Mouse (Mus musculus): ENCODE results near the gene Olfr1388. TPM values are rescaled to one million over a fixed set of nuclear protein-coding genes. Genes with fewer than 3 reads are reported as not detected.
"Not testable (repeated sequence)": the region's sequence is repeated elsewhere in the genome, so short reads cannot be mapped to it uniquely, and the experiment has no call there.

The Olfr1388 gene
- total RNA-seq (2014; fragmentation: Nextera tagmentation) (not detected in 2 replicates), total RNA-seq (2017) (0.09 and 0.21 TPM in 2 replicates)

GRCm38 (mm10) chr11:49436411-49436810, at the start of gene Olfr1388:
Gene Olfr1388, plus strand, starts transcription at chr11:49436624.
- ATAC-seq (replicated peaks; ENCODE audit: poor library complexity, severe bottlenecking) = no peak

- ATAC-seq (replicated peaks; ENCODE audit: poor library complexity, severe bottlenecking) = not testable (repeated sequence)
Measured at GRCm38 (mm10) chr11:49392707-49393106, 43.7 kb upstream of the Olfr1388 start.

- no peak for ATAC-seq (replicated peaks; ENCODE audit: poor library complexity, severe bottlenecking)
Measured at GRCm38 (mm10) chr11:49406784-49407183, 29.6 kb upstream of the Olfr1388 start.

- ATAC-seq (replicated peaks; ENCODE audit: poor library complexity, severe bottlenecking) = peak; percentile 56; the same call in 1 of the 2 replicates
Measured at GRCm38 (mm10) chr11:49410540-49410939, 25.9 kb upstream of the Olfr1388 start.

GRCm38 (mm10) chr11:49422767-49423166, 13.7 kb upstream of the Olfr1388 start, which contains the start of gene Olfr1389:
Gene Olfr1389, plus strand, starts transcription at chr11:49423067.
- ATAC-seq (replicated peaks; ENCODE audit: poor library complexity, severe bottlenecking) = no peak

- ATAC-seq (replicated peaks; ENCODE audit: poor library complexity, severe bottlenecking) = peak; percentile 93
Measured at GRCm38 (mm10) chr11:49425257-49425927, 11.0 kb upstream of the Olfr1388 start.

- no peak for ATAC-seq (replicated peaks; ENCODE audit: poor library complexity, severe bottlenecking)
Measured at GRCm38 (mm10) chr11:49429641-49430040, 6.8 kb upstream of the Olfr1388 start.

- ATAC-seq (replicated peaks; ENCODE audit: poor library complexity, severe bottlenecking) = no peak
Measured at GRCm38 (mm10) chr11:49455043-49455442, 18.6 kb downstream of the Olfr1388 start, which contains the start of gene Olfr1387. Gene Olfr1387, plus strand, starts transcription at chr11:49455343.

- ATAC-seq (replicated peaks; ENCODE audit: poor library complexity, severe bottlenecking) = not testable (repeated sequence)
Measured at GRCm38 (mm10) chr11:49464746-49465145, 28.3 kb downstream of the Olfr1388 start, which contains the start of gene Olfr1386. Gene Olfr1386, plus strand, starts transcription at chr11:49465046.

GRCm38 (mm10) chr11:49485973-49486372, 49.5 kb downstream of the Olfr1388 start:
- ATAC-seq (replicated peaks; ENCODE audit: poor library complexity, severe bottlenecking) = no peak

GRCm38 (mm10) chr11:49488770-49489169, 52.3 kb downstream of the Olfr1388 start, which contains the start of gene Olfr1385:
Gene Olfr1385, plus strand, starts transcription at chr11:49489070.
- not testable (repeated sequence) for ATAC-seq (replicated peaks; ENCODE audit: poor library complexity, severe bottlenecking)

Other genes with a start within 250 kb of the Olfr1388 start
- 3.8 and 4.1 TPM in 2 replicates for gene Btnl9, start 249.5 kb upstream of the Olfr1388 start, total RNA-seq (2014; fragmentation: Nextera tagmentation)
- 5.3 and 7.6 TPM in 2 replicates for gene Btnl9, start 249.5 kb upstream of the Olfr1388 start, total RNA-seq (2017)
- gene Zfp62, start 233.3 kb upstream of the Olfr1388 start, total RNA-seq (2014; fragmentation: Nextera tagmentation) = 46.4 and 46.5 TPM in 2 replicates
- gene Zfp62, start 233.3 kb upstream of the Olfr1388 start, total RNA-seq (2017) = 62.2 and 88.5 TPM in 2 replicates
- 44.1 and 74.5 TPM in 2 replicates for gene Mgat1, start 192.4 kb upstream of the Olfr1388 start, total RNA-seq (2014; fragmentation: Nextera tagmentation)
- 51.6 and 59.4 TPM in 2 replicates for gene Mgat1, start 192.4 kb upstream of the Olfr1388 start, total RNA-seq (2017)
- gene Olfr1393, start 158.3 kb upstream of the Olfr1388 start, total RNA-seq (2014; fragmentation: Nextera tagmentation) = not detected in 2 replicates
- not detected in 2 replicates for gene Olfr1393, start 158.3 kb upstream of the Olfr1388 start, total RNA-seq (2017)
- gene Olfr1392, start 151.3 kb upstream of the Olfr1388 start, total RNA-seq (2014; fragmentation: Nextera tagmentation) = not detected in 2 replicates
- gene Olfr1392, start 151.3 kb upstream of the Olfr1388 start, total RNA-seq (2017) = not detected in 2 replicates
- gene Olfr10, start 131.9 kb upstream of the Olfr1388 start, total RNA-seq (2014; fragmentation: Nextera tagmentation) = not detected in 2 replicates
- not detected in 2 replicates for gene Olfr10, start 131.9 kb upstream of the Olfr1388 start, total RNA-seq (2017)
- gene Olfr1391, start 113.9 kb upstream of the Olfr1388 start, total RNA-seq (2014; fragmentation: Nextera tagmentation) = not detected in 2 replicates
- gene Olfr1391, start 113.9 kb upstream of the Olfr1388 start, total RNA-seq (2017) = not detected in 2 replicates
- not detected in 2 replicates for gene Olfr1390, start 101.4 kb upstream of the Olfr1388 start, total RNA-seq (2014; fragmentation: Nextera tagmentation)
- gene Olfr1390, start 101.4 kb upstream of the Olfr1388 start, total RNA-seq (2017) = not detected in 2 replicates
- gene Olfr1389, start 13.6 kb upstream of the Olfr1388 start, total RNA-seq (2014; fragmentation: Nextera tagmentation) = not detected in 2 replicates
- gene Olfr1389, start 13.6 kb upstream of the Olfr1388 start, total RNA-seq (2017) = not detected in 2 replicates
- gene Olfr1387, start 18.7 kb downstream of the Olfr1388 start, total RNA-seq (2014; fragmentation: Nextera tagmentation) = not detected in 2 replicates
- not detected in 2 replicates for gene Olfr1387, start 18.7 kb downstream of the Olfr1388 start, total RNA-seq (2017)
- not detected in 2 replicates for gene Olfr1386, start 28.4 kb downstream of the Olfr1388 start, total RNA-seq (2014; fragmentation: Nextera tagmentation)
- gene Olfr1386, start 28.4 kb downstream of the Olfr1388 start, total RNA-seq (2017) = not detected in 2 replicates
- gene Olfr1385, start 52.4 kb downstream of the Olfr1388 start, total RNA-seq (2014; fragmentation: Nextera tagmentation) = not detected in 2 replicates
- gene Olfr1385, start 52.4 kb downstream of the Olfr1388 start, total RNA-seq (2017) = not detected in 2 replicates
- not detected in 2 replicates for gene Olfr1384, start 70.1 kb downstream of the Olfr1388 start, total RNA-seq (2014; fragmentation: Nextera tagmentation)
- gene Olfr1384, start 70.1 kb downstream of the Olfr1388 start, total RNA-seq (2017) = not detected in 2 replicates
- gene Olfr1383, start 83.0 kb downstream of the Olfr1388 start, total RNA-seq (2014; fragmentation: Nextera tagmentation) = not detected in 2 replicates
- gene Olfr1383, start 83.0 kb downstream of the Olfr1388 start, total RNA-seq (2017) = not detected in 2 replicates
- not detected in 2 replicates for gene Olfr1382, start 91.6 kb downstream of the Olfr1388 start, total RNA-seq (2014; fragmentation: Nextera tagmentation)
- not detected in 2 replicates for gene Olfr1382, start 91.6 kb downstream of the Olfr1388 start, total RNA-seq (2017)
- not detected in 2 replicates for gene Olfr1381, start 106.8 kb downstream of the Olfr1388 start, total RNA-seq (2014; fragmentation: Nextera tagmentation)
- not detected in 2 replicates for gene Olfr1381, start 106.8 kb downstream of the Olfr1388 start, total RNA-seq (2017)
- not detected in 2 replicates for gene Olfr1380, start 120.3 kb downstream of the Olfr1388 start, total RNA-seq (2014; fragmentation: Nextera tagmentation)
- gene Olfr1380, start 120.3 kb downstream of the Olfr1388 start, total RNA-seq (2017) = not detected in 2 replicates
- gene Flt4, start 172.6 kb downstream of the Olfr1388 start, total RNA-seq (2014; fragmentation: Nextera tagmentation) = 0.32 TPM in 1 of 2 replicates, not detected in the other
- 0.10 TPM in 1 of 2 replicates, not detected in the other for gene Flt4, start 172.6 kb downstream of the Olfr1388 start, total RNA-seq (2017)
- gene Scgb3a1, start 227.0 kb downstream of the Olfr1388 start, total RNA-seq (2014; fragmentation: Nextera tagmentation) = 0.86 TPM in 1 of 2 replicates, not detected in the other
- not detected in 2 replicates for gene Scgb3a1, start 227.0 kb downstream of the Olfr1388 start, total RNA-seq (2017)